Mouse (Mus musculus): ENCODE measurements around the gene Cct4.

Cct4 gene

DNA sequence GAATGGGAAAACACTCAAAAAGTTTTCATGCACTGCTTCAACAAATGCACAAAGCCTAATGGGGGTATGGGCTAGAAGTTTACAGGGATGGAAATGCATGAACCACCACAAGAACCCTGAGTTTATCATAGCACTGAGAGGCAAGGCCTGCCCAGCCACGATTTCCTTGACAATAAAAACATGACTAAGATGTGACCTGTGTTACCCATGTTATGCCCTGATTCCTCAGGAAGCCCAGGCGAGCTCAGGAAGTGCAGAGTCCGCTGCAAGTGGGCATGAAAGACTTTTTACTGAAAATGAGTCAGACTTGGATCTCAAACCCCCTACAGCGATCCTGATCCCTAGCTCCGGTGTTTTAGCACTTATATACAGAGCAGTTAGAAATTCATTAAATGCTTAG lies 56.9 kb downstream of the Cct4 start:
- no peak for DNase-seq (ENCODE audit: low spot score)

GRCm38 (mm10) chr11:23047663-23048582 lies 57.6 kb downstream of the Cct4 start:
- peak; percentile 32 for DNase-seq (ENCODE audit: low spot score)

DNA sequence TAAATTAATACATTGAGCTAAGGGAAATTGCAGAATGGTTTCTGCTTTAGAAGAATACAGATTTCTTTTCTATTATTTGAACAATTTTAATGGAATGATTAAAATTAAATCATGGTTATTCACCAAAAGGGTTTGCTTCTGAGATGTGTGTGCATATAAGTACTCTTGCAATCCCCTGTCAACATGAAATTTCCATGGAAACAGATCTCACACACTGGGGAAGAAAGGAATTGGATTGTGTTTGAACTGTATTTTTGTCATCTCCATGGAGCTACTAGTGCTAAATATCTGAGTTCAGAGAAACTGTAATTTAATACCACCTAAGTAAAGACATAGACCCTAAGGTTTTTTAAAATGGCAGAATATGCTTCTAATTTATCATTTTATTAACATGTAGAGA lies 59.3 kb downstream of the Cct4 start:
- no peak for DNase-seq (ENCODE audit: low spot score)

GRCm38 (mm10) chr11:23052353-23052752 lies 62.0 kb downstream of the Cct4 start:
- no peak for DNase-seq (ENCODE audit: low spot score)
